Mouse (Mus musculus): ENCODE data around the gene Unc50.

The Unc50 gene

DNA sequence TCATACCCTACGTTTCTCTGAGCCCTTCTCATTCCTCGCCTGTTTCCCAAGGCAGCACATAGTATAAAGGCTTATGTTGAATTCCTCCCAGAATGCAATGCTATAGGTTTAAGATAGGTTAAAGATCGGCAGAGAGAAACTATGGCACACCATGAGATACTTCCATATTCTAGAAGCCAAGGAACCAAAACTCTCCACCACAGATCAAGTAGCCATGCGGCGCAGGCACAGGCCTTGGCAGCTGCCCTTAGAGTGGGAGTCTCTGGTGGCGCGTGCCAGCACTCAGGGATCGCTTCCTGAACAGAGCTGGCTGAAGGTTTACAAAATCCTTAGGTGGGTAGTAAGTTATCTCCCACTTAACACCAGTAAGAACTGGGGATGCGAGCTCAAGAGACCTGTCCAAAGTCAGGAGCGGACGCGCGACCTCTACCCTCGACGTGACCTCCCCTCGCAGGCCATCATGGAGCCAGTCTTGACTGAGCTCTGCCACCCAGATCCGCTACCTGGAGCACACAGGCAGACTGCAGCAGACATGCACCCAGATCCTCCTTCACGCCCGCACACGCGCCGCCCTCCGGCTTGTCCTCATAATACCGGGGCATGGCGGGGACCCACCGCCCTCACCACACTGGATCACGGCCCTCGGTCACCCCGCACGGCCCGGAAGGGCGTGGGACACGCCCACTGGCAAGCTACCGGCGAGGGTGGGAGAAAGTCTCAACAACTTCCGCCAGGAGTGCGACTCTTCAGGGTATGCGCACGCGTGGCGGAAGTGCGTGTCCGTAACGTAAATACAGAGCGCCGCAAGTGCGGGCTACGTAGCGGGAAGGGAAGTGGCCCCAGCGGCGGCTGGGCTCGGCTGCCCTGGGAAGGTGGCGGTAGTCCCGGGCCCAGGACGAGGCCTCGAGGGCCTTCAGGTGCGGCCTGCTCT lies at the start of gene Unc50, which contains the start of gene Coa5:
Unc50 (plus strand) TSS at position 774 of the 931 bp plus-strand sequence.
Coa5 (minus strand) TSS at position 738 of the 931 bp plus-strand sequence.
- peak; percentile 97 for DNase-seq (ENCODE audit: low read depth, low spot score)

DNA sequence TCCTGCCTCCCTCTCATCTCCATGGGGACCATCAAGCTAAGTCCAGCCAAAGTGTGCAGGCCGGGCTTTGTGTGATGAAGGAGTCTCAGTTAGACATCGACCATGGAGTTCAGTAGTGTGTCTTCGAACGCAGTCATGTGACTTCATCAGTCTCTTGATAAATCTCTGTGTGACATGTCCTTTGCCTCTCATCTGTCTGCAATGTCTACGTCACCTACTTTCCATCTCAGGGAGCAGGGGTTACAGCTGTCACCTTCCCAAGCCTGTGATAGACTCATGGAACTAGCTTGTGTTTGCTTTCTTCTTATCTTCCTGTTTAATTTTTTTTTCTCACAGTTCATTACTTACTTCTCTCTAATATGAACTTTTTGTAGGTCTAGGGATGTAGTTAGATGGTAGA lies 49.0 kb upstream of the Unc50 start:
- DNase-seq (ENCODE audit: low read depth, low spot score) = no peak

DNA sequence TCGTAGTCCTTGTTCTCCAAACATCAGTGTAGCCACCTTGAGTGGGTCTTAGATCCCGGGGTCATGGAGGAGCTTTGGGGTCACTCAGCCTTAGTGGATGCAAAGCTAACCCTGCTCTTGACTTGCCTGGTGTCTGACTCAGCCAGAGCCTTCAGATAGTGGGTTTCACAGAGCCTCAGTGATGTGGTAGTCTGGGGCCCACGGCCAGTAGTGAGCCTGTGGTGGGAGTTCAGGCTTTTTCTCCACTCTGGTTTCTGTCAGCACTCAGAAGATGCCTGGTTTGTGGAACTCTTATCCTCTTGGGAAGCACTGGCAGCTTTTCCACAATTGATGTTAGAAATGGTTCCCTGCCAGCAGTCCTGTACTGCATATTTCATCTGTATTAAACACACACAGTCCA lies 45.6 kb upstream of the Unc50 start:
- DNase-seq (ENCODE audit: low read depth, low spot score) = no peak

DNA sequence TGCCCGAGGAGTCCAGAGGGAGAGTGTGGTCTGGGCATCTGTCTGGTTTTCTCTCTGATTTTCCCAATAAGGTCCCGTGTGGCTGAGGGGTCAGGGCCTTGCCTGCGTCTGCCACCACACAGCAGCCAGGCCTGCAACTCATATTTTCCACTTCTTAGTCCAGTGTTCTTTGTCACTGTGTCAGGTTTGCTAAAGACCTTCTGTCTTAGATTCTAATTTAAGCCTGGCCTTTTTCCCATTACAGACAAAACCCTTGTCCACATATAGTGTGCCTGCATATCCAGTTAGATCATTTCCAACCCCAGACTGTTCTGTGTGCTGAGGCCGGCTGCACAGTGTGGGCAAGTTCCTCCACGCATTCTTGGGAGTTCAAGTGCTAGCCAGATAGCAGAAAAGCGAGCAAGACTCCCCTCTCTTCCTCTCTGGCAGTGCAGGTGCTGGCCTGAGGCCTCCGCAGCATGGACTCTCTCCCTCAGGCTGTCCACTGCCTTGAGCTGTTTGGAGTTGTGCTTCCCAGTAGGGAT lies 43.4 kb upstream of the Unc50 start:
- DNase-seq (ENCODE audit: low read depth, low spot score) = no peak

DNA sequence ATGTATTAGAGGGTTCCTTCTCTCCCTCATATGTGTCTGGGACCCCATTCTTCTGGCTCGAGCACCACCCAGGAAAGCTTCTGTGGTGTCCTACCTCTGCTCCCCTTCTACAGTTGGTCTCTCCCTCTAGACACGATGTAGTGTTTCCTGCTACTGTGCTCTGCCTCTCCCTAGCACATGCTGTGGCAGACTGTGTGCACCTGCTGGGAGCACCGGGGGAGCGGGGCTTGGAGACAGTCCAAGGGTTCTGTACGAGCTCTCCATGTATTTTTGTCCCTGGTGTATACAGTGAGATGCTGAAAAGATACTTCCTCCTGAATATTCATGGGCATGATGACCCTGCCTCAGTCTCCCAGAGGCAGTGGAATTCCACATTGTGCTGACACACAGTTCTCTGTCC lies 36.8 kb upstream of the Unc50 start:
- DNase-seq (ENCODE audit: low read depth, low spot score) = no peak

DNA sequence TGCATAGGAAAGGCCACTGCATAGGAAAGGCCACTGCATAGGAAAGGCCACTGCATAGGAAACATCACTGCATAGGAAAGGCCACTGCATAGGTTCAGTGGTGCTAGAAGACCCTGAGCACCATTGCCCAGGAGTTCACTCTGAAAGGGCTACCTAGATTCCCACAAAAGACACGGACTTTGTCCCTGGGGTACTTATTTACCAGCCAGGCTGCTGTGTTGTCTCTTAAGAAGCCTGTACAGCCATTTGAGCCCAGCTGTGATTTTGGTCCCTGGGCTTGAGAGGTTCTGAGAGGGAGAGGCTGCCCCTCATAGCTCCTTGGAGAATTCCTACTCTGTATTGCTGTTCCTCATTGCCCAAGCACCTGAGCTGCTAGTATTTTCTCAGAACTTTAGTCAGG lies 33.5 kb upstream of the Unc50 start:
- DNase-seq (ENCODE audit: low read depth, low spot score) = no peak

DNA sequence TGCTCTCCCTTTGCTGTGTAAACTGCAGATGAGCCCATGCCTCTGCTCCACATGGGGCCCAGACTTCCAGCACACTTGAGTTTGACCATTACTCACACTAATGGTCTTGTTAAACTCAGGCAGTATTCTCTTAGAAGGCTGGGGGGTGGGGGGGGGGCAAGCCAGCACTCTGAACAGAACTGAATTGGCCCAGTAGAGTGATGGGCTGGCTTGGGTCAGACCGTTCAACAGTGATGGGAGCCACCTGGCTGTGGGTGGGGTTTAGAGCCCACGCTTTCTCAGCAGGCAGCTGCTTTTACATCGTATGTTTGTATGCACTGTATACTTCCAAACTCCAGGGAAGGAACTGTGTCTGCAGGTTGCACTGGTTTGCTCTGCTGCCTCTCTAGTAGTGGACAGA lies 31.0 kb upstream of the Unc50 start:
- DNase-seq (ENCODE audit: low read depth, low spot score) = no peak

DNA sequence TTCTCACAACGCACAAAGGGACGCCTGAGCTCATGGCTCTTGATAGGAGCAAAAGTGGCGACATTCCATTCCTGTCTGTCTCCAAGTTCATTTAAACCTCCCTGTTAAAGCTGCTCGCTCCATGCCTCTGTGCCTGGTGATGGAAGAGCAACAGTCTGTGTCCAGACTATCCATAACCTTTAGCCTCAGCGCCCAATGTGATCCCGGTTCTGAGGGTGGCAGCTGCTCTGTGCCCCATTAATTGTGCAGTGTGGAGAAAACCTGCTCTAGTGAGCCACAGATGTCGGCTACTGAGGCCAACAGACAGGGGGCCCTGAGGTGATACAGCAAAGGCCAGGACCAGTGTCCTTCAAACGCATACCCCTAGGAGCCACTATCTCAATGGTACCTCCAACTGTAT lies 30.2 kb upstream of the Unc50 start:
- no peak for DNase-seq (ENCODE audit: low read depth, low spot score)

DNA sequence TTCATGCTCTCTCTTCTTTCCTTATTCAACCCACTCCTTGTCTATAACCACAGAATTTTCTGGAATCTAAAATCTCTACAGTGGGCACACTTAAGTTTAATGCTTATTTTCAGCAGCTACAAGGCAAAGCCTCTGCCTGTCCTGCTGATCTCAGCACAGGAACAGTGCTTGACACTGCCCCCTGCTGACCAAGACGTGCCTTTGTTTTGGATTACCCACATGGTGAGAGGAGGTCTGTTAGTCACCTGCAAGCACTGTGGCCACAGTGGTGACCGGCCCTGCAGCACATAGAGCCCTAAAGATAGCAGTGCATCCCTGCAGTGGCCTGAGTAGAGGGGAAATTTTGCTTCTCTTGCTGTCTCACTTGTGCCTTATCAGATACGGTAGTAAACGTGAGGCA lies 28.3 kb upstream of the Unc50 start:
- peak; percentile 80 for DNase-seq (ENCODE audit: low read depth, low spot score)

DNA sequence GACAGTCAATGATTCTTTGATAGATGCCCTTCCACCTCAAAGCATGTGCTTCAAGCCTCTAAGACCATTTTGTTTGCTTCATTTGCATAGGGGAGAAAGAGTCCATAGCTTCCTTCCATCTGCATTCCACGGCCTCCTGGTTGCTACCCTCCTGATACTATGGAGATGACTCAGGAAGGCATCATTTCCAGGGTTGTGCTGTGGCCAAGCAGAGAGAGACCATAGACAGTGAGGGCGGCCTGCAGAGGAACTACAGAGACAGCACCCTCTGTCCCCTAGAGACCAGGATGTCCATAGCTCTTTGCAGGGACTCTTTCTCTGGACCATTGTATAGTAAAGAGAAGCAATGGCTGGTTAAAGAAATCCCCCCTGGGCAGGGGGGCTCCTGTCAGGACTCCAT lies 24.8 kb upstream of the Unc50 start:
- DNase-seq (ENCODE audit: low read depth, low spot score) = peak; percentile 46

DNA sequence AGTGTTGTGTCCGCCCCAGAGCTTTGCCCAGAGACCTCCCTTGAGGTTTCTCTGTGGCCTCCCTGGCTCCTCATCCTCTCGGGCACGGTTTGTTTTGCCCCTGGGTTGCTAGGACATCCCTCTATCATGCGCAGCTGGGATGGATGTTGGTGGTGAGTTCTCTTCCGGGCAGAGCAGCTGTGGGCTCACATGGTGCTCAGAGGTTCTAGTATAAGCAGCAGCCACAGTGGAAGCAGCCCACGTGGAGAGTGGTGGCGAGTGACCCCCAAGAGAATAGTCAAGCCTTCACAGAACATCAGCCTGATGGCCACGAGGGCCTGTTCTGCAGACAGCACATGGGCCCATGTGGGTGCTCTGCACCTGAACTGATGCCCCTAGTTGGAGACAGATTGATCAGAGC lies 22.7 kb upstream of the Unc50 start:
- DNase-seq (ENCODE audit: low read depth, low spot score) = no peak

DNA sequence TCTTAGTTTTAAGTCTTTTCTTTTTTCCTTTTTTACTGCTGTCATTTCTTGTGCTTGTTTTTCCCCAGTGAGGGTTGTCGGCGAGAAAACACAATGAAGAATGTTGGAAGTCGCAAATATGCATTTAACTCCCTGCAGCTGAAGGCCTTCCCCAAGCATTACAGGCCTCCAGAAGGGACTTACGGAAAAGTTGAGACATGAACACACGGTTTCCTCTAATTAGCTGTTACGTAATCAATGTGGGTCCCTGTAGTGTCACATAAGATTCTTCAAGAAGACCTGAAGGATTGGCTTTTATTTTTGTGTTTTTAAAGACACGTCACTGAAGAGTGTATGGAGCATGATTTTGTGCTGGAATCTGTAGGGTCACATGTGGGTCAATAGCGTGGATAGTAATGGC lies 21.9 kb upstream of the Unc50 start:
- no peak for DNase-seq (ENCODE audit: low read depth, low spot score)

DNA sequence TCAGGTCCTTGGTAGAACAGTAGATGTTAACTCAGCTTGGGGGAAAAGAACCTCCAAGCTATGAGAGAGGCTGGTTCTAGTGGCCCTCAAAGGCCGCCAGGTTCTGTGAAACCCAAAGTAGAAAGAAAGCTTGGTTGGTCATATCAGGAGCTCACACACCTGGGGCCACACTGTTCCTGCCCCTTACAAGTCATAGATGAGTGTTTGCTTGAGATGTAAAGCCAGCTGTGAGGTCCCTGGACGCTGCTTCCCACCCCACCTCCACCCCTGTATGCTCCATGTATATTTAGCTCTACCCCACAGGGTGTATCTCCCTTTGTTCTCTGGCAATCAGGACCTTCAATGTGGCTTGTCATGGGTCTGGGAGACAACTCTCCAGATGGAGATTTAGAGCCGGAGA lies 21.3 kb upstream of the Unc50 start:
- no peak for DNase-seq (ENCODE audit: low read depth, low spot score)

DNA sequence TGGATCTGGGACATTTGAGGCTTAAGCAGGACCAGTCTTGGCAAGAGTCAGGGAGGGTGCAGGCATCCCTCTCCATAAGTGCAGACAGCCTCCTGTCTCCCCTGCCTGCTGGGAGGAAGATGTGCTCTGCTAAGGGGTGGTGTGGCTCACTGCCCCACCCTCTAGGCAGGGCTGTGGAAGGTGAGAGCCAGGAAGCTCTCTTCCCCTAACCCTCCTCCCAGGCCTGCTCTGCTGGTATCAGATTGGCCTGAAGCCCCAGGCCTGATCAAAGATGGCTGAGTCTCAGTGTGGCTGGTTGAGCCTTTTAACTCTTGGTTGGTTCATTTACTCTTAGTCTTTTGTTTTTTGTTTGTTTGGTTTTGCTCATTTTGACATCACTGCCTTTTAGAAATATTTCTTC lies 20.3 kb upstream of the Unc50 start:
- no peak for DNase-seq (ENCODE audit: low read depth, low spot score)

DNA sequence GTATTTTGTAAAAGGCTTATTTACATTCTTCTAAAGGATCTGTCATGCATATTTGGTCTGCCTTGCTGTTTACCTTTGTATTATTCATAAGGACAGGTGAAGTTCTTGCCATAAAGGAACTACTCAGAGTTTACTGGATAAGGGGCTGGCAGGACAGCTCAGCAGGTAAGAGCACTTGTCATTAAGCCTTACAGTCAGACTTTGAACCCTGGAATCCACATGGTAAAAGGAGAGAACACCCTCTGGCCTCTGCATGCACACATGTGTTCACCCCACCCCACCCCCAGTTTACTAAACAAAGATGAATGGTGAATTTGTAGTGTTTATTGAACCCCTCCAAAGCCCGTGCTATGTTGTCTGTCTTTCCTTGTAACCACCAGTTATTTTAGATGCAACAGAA lies 14.5 kb upstream of the Unc50 start:
- DNase-seq (ENCODE audit: low read depth, low spot score) = no peak

DNA sequence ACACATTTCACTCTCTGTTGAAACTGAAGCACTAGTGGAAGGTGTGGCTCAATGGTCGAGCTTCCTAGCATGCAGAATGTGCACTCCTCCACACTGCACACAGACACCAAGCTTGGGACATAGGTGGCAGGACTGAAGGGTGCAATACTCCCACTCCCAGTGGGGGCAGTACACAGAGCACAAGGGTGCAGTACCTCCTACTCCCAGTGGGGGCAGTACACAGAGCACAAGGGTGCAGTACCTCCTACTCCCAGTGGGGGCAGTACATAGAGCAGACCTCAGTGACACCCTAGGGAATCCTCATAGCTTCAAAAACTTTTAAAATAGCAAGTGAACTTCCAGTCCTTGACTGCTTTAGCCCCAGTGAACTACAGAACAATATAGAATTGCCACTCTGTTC lies 10.5 kb upstream of the Unc50 start:
- DNase-seq (ENCODE audit: low read depth, low spot score) = peak; percentile 58

DNA sequence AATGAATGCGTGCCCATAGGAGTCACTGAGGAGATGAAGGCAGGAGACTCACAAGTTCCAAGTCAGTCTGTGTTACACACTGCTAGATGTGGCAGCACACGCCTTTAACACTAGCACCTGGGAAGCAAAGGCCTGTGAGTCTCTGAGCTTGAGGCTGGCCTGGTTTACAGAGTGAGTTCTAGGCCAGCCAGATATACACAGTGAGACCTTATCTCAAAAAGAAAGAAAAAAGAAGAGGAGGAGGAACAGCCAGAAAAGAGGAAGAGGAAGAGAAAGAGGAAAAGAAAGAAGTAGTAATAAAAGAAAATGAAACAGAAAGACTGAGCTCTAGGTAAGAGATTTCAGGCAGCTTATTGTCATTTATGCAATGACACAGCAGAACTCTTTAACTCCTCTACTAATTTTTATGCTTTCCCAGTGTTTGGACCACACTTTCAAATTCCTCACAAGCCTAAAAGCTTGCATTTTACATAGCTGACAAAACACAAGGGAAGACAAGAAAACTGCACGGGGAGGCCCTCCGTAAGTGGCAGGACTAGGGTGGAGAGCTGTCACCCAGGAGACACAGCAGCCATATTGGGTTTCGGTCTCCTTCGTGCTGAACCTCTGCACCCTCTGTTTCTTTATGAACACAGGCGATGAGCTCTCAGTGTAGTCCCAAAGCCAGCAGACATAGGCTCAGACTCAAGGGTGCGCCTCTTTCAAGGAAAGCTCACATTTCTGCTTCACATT lies 2.6 kb upstream of the Unc50 start:
- no peak for DNase-seq (ENCODE audit: low read depth, low spot score)

DNA sequence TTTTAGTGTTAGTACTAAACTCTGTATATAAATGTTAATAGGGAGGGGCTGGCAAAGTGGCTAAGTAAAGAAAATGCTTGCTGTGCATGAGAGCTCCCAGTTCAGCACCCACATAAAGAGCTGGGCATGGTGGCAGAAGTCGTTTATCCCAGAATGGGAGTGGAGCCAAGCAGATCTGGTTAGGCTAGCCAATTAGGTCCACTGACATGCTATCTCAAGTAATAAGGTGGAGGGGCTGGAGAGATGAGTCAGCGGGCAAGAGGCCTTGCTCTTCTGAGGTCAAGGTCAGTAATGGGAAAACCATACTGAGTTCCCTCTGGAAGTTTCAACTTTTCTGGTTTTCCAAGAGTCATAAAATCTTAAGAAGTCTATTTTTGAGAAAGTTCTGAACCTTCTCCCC lies 1.0 kb upstream of the Unc50 start:
- DNase-seq (ENCODE audit: low read depth, low spot score) = peak; percentile 27

DNA sequence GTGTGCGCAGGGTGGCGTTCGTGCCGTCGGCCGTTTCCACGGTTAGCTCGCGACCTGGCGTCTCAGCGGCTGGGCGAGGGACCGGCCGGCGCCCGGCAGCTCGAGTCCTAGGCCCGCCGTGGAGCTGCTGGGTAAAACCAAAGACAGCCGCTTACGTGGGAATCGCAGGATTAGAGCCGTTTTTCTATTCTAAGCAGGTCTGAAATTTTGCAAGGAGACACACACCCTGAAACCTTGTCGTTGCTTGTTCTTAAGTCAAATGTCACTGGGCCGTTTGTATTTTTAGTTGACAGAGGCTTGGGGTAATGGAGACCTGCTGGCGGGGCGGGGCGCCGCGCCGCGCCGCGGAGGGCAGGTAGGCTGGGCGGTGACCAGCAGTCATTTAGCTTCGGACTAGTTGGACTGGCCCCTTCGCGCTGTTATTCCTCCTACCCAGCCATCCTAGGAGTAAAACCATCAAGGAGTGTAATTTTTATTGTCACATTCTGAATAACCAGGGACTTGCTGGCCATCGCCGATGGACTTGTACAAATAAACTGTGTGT lies 430 bp downstream of the Unc50 start:
- peak; percentile 51 for DNase-seq (ENCODE audit: low read depth, low spot score)

DNA sequence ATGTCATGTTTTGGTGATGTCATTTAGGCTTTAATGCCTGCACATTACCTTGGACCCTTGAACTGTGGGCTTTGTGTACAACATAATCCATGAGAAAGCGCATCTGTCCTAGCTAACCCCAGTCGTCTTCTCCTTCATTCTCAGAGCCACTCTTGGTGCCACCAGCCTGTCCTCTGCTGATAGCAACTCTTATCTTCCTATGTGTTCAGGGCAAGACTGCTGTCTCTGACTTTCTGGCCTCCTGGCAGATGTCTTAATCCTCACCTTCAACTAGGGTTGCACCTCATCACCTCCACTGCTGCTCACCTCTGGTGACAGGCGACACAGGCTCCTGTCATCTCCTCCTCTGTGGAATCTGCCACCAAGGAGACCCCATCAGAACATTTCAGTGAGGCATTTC lies 6.5 kb downstream of the Unc50 start:
- DNase-seq (ENCODE audit: low read depth, low spot score) = no peak

DNA sequence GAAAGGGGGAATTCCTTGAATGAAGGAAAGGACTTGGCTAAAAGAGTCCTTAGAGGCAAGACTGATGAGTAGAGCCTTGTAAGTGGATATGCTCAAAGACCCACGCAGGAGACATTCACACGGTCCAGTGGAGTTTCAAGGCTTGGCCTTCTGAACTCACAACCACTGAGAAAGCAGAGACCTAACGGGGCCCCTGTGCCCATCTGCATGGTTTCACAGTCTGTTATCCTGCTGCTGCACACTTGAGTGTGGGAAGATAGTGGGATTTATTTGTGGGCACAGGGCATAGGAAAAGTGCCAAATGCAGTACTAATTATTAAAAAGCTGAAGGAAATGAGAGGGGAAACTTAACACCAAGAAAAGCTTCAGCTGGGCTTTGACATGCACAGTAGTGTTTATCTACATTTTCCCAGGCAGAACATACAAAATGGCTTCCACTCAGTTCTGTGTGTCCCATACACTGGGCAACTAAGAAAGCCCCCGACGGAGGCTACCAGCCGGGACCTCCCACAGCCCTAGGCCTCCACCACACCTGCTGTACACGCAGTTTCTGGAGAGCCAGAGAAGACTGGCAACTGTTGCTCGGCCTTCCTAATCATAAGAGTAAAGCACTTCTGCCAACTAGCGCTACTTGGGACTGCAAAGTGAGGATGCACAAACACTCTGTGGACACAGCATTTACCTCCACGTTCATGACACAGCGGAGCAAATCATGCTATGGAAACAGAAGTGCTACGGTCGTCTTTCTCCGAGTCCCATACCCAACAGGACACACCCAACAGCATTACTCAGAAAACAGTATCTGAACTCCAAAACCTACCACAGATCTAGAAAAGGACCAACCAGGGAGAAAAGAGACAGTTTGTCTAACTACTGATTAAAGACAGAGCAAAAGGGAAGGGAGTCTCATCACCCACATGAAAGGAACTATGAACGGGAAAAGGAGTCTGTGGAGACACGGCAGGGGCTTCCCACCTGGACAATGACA lies 13.2 kb downstream of the Unc50 start:
- DNase-seq (ENCODE audit: low read depth, low spot score) = no peak
